10 mouse cellular contexts compared by ENCODE assay signal in genomic region chr13:8847702-8848101, GRCm38 (mm10). TPM values are rescaled to one million over a fixed set of nuclear protein-coding genes. Genes with fewer than 3 reads are reported as not detected.
A peak's percentile ranks its signal among the peaks of the same experiment; 100 is the strongest.
DNase-seq lines count a peak whose midpoint lies in the region; ATAC-seq and TF ChIP-seq lines count a peak whose summit lies in the region.
"Had no signal": no experiment of that assay in that cellular context is flagged by ENCODE, and none has a peak within 500 bp of the region (broad histone marks: within the 10 kb centered on the region; RNA-seq: fewer than 3 reads in every experiment).

No protein-coding gene starts in this region.

- TF ChIP-seq CTCF in hindbrain, postnatal 0 days (IDR thresholded peaks at IDR 0.05; ENCODE audit: low read depth): peak; percentile 71
- peak; percentile 67 for TF ChIP-seq CTCF in Patski (IDR thresholded peaks at IDR 0.05)
- TF ChIP-seq CTCF in liver, postnatal 0 days (IDR thresholded peaks at IDR 0.05; ENCODE audit: low read depth): peak; percentile 78
- no peak for TF ChIP-seq CTCF in cerebellum, adult 2 months (IDR thresholded peaks at IDR 0.05; ENCODE audit: borderline replicate concordance, insufficient read depth, low read depth, low read length)

- no peak for ATAC-seq in hindbrain, postnatal 0 days
- no peak for ATAC-seq in hindbrain, embryonic 12.5 days (ENCODE audit: low FRiP score)
- no peak for ATAC-seq in Patski
- ATAC-seq in liver, postnatal 0 days: 0 out of 2 replicates have a peak, but pooled peaks have one; percentile 40
- ATAC-seq: midbrain, embryonic 15.5 days had no signal

- in situ Hi-C loops in Patski (cut with MboI; ENCODE audit: low pct_unique_long_range_greater_than_20kb): no loop called here

- no peak overlapping the region for H3K27ac ChIP-seq in hindbrain, postnatal 0 days
- no peak overlapping the region for H3K27ac ChIP-seq in hindbrain, embryonic 12.5 days
- no peak overlapping the region for H3K27ac ChIP-seq in liver, postnatal 0 days (ENCODE audit: low read depth)
- H3K27ac ChIP-seq in cerebellum, adult 2 months (ENCODE audit: insufficient read depth, low read length): no peak overlapping the region
- H3K27ac ChIP-seq: midbrain, embryonic 15.5 days; stomach, embryonic 15.5 days had no signal

- no peak overlapping the region for H3K4me2 ChIP-seq in hindbrain, postnatal 0 days (ENCODE audit: low read depth, low read length)
- H3K4me2 ChIP-seq in hindbrain, embryonic 12.5 days (replicated peaks): no peak overlapping the region
- H3K4me2 ChIP-seq in liver, postnatal 0 days (ENCODE audit: low read depth, low read length): no peak overlapping the region
- H3K4me2 ChIP-seq: midbrain, embryonic 15.5 days; stomach, embryonic 15.5 days had no signal

- no peaks in the 10 kb centered on the region for H3K9me3 ChIP-seq in hindbrain, postnatal 0 days (ENCODE audit: low read length)
- H3K9me3 ChIP-seq in hindbrain, embryonic 12.5 days (replicated peaks): no peaks in the 10 kb centered on the region
- H3K9me3 ChIP-seq in liver, postnatal 0 days (ENCODE audit: low read length): no peaks in the 10 kb centered on the region
- H3K9me3 ChIP-seq: midbrain, embryonic 15.5 days; stomach, embryonic 15.5 days had no signal

- POLR2A ChIA-PET in Patski (lab: Charles Lee): no interaction called here

- peaks cover 30% of the 10 kb centered on the region for H3K36me3 ChIP-seq in hindbrain, postnatal 0 days (ENCODE audit: insufficient read depth, low read length)
- H3K36me3 ChIP-seq in hindbrain, embryonic 12.5 days: peaks cover 46% of the 10 kb centered on the region
- H3K36me3 ChIP-seq in liver, postnatal 0 days (replicated peaks; ENCODE audit: insufficient read depth, low read length): peaks cover 49% of the 10 kb centered on the region

- no peaks in the 10 kb centered on the region for H3K4me1 ChIP-seq in hindbrain, postnatal 0 days (ENCODE audit: insufficient read depth, low read length)
- no peaks in the 10 kb centered on the region for H3K4me1 ChIP-seq in hindbrain, embryonic 12.5 days
- no peaks in the 10 kb centered on the region for H3K4me1 ChIP-seq in liver, postnatal 0 days (ENCODE audit: insufficient read depth)
- no peaks in the 10 kb centered on the region for H3K4me1 ChIP-seq in cerebellum, adult 2 months (ENCODE audit: control insufficient read depth, insufficient read depth, low read length)
- H3K4me1 ChIP-seq: midbrain, embryonic 15.5 days; stomach, embryonic 15.5 days had no signal

- 60% methylated on average over 2 of the region's 2 CpGs for WGBS in hindbrain, postnatal 0 days
- 60% methylated on average over 2 of the region's 2 CpGs for WGBS in hindbrain, embryonic 12.5 days
- WGBS in liver, postnatal 0 days (ENCODE audit: insufficient replicate concordance): 39% methylated on average over 2 of the region's 2 CpGs
- WGBS in cerebellum, adult 2 months: 49% methylated on average over 2 of the region's 2 CpGs

- CTCF ChIA-PET in Patski (lab: Charles Lee): interaction anchor here (1.0 to 2.4 kb wide), 3 partner anchors 11 to 25 kb away, joined by 3 to 11 read pairs (median 10); no protein-coding TSS in a partner anchor

- no peak for TF ChIP-seq EP300 in liver, postnatal 0 days (IDR thresholded peaks at IDR 0.05; ENCODE audit: low read depth)

- no peaks in the 10 kb centered on the region for H3K27me3 ChIP-seq in hindbrain, postnatal 0 days (ENCODE audit: insufficient read depth, low read length)
- no peaks in the 10 kb centered on the region for H3K27me3 ChIP-seq in hindbrain, embryonic 12.5 days
- no peaks in the 10 kb centered on the region for H3K27me3 ChIP-seq in Patski
- H3K27me3 ChIP-seq in liver, postnatal 0 days (ENCODE audit: insufficient read depth, low read length): no peaks in the 10 kb centered on the region
- no peaks in the 10 kb centered on the region for H3K27me3 ChIP-seq in cerebellum, adult 2 months (ENCODE audit: control insufficient read depth, insufficient read depth, low read length)
- H3K27me3 ChIP-seq: midbrain, embryonic 15.5 days; stomach, embryonic 15.5 days had no signal

- no peak overlapping the region for H3K9ac ChIP-seq in hindbrain, postnatal 0 days (replicated peaks; ENCODE audit: low read length)
- no peak overlapping the region for H3K9ac ChIP-seq in hindbrain, embryonic 12.5 days
- H3K9ac ChIP-seq in liver, postnatal 0 days (replicated peaks): no peak overlapping the region
- H3K9ac ChIP-seq: midbrain, embryonic 15.5 days; stomach, embryonic 15.5 days had no signal

- no peak overlapping the region for H3K4me3 ChIP-seq in hindbrain, postnatal 0 days (ENCODE audit: low read length)
- no peak overlapping the region for H3K4me3 ChIP-seq in hindbrain, embryonic 12.5 days
- no peak overlapping the region for H3K4me3 ChIP-seq in liver, postnatal 0 days (ENCODE audit: low read depth, low read length)
- H3K4me3 ChIP-seq in cerebellum, adult 2 months (replicated peaks; ENCODE audit: insufficient read depth, low read depth, low read length): no peak overlapping the region
- H3K4me3 ChIP-seq: midbrain, embryonic 15.5 days; stomach, embryonic 15.5 days had no signal

- TF ChIP-seq POLR2A in cerebellum, adult 2 months (IDR thresholded peaks at IDR 0.05; ENCODE audit: borderline replicate concordance, insufficient read depth, low read length): no peak

- peak; percentile 36 for DNase-seq in hindbrain, postnatal 0 days (ENCODE audit: low spot score)
- DNase-seq in CD4-positive helper T cell, adult 2 months (ENCODE audit: low read depth, low spot score): peak; percentile 46
- no peak for DNase-seq in Patski (ENCODE audit: low read depth, low spot score)
- no peak for DNase-seq in liver, postnatal 0 days
- DNase-seq in cerebellum, postnatal 14 days: no peak
- no peak for DNase-seq in cerebellum, adult 2 months
- DNase-seq in cerebellum, adult 11 months: no peak

RNA-seq across cellular contexts. Expression of gene Wdr37, which starts 24.0 kb away (rescaled TPM):
- total RNA-seq in hindbrain, postnatal 0 days (2014; rRNA removed): 58.8 and 60.7 TPM in 2 replicates
- 36.9 and 38.3 TPM in 2 replicates for polyA plus RNA-seq in hindbrain, postnatal 0 days (2015; fragmentation: Nextera tagmentation; extraction: Ambion mirVana)
- polyA plus RNA-seq in hindbrain, embryonic 12.5 days (2016; fragmentation: Nextera tagmentation; extraction: Ambion mirVana): 56.7 and 62.9 TPM in 2 replicates
- polyA plus RNA-seq in Patski (2021): 17.6 TPM
- 5.2 and 5.8 TPM in 2 replicates for polyA plus RNA-seq in liver, postnatal 0 days (2015; fragmentation: Nextera tagmentation; extraction: Ambion mirVana)
- 61.2 and 62.4 TPM in 2 replicates for polyA plus RNA-seq in cerebellum, adult 2 months (2012; rRNA removed)

RNA-seq across cellular contexts. Expression of gene Idi1, which starts 37.6 kb away (rescaled TPM):
- total RNA-seq in hindbrain, postnatal 0 days (2014; rRNA removed): 40.5 and 49.8 TPM in 2 replicates
- 65.3 and 71.0 TPM in 2 replicates for polyA plus RNA-seq in hindbrain, postnatal 0 days (2015; fragmentation: Nextera tagmentation; extraction: Ambion mirVana)
- 104 and 109 TPM in 2 replicates for polyA plus RNA-seq in hindbrain, embryonic 12.5 days (2016; fragmentation: Nextera tagmentation; extraction: Ambion mirVana)
- 13.3 TPM for polyA plus RNA-seq in Patski (2021)
- polyA plus RNA-seq in liver, postnatal 0 days (2015; fragmentation: Nextera tagmentation; extraction: Ambion mirVana): 31.2 and 35.0 TPM in 2 replicates
- polyA plus RNA-seq in cerebellum, adult 2 months (2012; rRNA removed): 47.4 and 51.1 TPM in 2 replicates

Comparison
In these comparisons a context has a peak if more than half of its experiments do, and no peak if none do; other contexts are left out.
1. DNase-seq: peak in hindbrain, postnatal 0 days (single experiment) and CD4-positive helper T cell, adult 2 months (single experiment); none in Patski (single experiment), liver, postnatal 0 days (single experiment), cerebellum, postnatal 14 days (0 of 2), cerebellum, adult 2 months (0 of 2) and cerebellum, adult 11 months (single experiment).